Mouse (Mus musculus) CD4-positive, CD25-positive, alpha-beta regulatory T cell, adult 2 months (primary cell): ENCODE measurements around the gene Ap2m1.

Experiments
- DNase-seq: peaks from one replicate; pipeline ENCODE4 v3.0.0-alpha.2; 2012; ENCODE audit warnings: low read depth, low spot score

Gene Ap2m1

DNA sequence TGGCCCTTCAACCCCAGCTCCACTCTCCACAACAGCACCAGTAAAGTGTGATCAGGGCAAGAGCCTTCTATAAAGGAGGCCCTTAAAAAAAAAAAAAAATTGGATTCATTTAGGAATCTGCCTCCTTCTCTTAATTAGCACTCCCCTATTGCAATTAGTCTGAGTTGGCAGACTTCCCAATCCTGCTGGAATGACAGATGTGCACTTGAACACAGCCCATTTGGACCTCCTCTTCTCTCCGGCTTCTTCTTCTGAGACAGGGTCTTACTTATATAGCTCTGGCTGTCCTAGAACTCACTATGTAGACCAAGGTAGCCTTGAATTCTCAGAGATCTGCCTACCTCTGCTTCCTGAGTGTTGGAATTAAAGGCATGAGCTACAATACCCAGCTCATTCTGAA is 5.9 kb upstream of the Ap2m1 start:
- DNase-seq = no peak

DNA sequence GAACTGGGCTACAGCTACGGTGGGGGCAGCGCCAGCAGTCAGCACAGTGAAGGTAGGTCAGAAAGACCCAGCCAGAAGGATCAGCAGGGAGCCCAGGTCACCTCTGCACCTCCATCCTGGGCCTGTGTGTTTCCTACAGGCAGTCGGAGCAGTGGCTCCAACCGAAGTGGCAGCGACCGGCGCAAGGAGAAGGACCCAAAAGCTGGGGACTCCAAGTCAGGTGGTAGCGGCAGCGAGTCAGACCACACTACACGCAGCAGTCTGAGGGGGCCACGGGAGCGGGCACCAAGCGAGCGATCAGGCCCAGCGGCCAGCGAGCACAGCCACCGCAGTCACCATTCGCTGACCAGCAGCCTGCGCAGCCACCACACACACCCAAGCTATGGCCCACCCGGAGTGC is 4.3 kb upstream of the Ap2m1 start:
- DNase-seq = no peak

DNA sequence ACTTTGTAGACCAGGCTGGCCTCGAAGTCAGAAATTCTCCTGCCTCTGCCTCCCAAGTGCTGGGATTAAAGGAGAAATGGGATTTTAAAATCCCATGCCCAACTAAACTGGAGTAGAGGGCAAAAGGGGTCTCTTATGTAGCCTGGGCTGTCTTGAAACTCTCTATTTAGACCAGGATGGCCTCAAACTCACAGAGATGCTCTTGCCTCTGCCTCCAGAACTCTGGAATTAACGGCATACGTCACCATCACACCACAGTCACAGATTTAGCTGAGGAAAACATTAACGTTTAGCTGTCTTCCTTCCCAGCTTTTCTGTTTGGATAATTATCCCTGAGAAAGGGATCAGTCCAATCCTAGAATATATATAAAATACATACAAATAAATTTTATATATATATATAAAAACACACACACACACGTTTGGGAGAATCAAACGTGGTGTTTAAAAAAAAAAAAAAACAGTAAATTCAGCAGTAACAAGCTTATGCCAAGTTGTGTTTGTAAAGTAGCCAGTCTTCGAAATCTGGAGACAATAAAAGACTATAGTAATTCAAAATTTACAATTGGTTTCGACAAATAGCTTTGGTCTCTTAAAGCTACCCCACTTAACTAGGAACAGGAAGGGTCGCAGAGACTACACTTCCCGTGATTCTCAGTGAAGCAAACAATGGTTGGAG is 522 bp upstream of the Ap2m1 start:
- DNase-seq = no peak

DNA sequence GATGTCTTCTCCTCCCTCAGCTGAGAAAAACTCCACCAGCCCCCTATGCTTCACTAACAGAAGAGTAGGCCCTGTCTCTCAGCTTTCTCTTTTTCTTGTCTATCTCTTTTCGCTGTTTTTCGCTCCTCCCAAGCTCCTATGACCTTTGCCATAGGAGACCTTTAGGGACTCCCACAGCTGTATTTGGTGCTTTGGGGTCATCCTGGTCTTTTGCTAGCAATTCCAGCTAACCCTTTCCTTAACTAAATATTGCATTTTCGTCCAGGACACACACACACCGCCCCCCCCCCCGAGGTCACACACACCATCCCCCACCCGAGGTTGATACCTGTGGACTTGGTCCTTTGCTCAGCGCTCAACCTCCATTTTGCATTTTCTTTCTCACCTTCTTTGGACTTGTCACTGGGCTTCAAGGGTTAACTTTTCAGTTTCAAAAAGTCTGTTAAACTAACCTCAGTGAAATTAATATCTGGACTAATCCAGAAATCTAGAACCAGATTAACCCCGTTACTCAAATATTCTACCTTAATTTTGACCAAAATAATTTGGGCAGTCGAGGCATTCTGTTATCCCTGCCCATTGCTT is 895 bp downstream of the Ap2m1 start:
- no peak for DNase-seq

DNA sequence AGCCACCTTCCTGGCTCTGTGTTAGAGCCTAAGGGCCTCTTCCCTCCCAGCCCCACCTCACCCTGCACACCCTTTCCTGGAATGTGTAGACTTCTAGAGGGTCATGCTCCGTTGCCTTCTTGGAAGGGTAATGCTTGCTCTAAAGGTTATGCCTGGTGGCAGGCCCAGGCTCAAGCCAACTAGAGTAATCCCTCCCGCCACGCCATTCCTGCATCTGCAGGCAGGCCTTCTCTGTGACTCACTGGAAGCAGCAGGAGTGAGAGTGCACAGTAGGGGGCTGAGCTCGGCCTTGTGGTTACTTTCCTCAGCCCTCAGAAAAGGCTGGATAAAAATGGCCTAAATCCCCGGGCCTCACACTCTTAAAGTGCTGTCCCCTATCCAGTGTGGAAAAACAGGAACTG is 1.8 kb downstream of the Ap2m1 start:
- DNase-seq = no peak

DNA sequence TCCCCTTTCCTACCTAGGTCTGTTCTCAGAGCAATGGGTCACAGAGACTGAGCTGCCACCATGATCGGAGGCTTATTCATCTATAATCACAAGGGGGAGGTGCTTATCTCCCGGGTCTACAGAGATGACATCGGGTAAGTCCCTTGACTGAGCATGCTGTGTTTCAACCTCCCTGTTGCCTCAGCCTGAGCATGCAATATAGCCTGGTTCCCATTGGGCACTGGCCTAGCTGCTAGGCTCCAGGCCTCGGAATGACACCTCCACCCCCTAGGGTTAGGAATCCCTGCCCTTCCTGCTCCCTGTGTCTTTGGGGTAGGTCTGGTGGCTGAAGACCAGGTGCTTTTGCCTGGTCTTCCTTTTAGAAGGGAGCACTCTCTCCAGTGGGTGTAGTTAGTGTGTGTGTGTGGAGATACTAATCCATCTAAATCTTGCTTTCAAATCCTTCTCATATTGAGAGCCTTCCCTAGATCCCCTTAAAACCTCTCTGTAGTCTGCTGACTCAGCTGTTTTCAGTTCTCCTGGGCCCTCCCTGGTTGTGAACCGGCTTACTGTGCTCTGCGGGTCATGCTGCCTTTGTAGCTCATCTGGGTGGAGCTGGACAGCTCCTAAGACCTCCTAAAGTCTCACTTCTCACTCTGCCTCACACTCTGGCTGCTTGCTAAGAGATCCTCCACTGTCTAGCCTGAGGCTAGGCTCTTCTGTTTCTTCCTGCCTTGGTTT is 2.5 kb downstream of the Ap2m1 start:
- DNase-seq = no peak

DNA sequence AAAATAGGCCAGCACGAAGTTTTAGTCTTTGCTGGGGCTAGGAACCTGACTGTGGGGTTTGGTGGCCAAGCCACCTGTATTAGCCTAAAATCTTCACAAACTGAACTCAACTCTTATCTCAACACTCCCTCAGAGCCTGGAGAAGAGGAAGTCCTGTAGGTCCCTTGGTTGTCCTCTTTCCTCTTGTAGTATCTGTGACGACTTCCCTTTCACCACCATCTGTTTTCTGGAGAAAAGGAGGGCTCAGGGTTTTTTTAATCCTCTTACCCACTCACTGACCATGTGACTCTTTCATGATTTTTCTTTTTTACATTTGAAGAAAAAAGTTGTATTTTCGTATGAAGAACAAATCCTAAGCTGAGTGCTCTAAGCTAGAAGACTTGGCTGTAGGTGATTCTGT is 4.4 kb downstream of the Ap2m1 start:
- no peak for DNase-seq

DNA sequence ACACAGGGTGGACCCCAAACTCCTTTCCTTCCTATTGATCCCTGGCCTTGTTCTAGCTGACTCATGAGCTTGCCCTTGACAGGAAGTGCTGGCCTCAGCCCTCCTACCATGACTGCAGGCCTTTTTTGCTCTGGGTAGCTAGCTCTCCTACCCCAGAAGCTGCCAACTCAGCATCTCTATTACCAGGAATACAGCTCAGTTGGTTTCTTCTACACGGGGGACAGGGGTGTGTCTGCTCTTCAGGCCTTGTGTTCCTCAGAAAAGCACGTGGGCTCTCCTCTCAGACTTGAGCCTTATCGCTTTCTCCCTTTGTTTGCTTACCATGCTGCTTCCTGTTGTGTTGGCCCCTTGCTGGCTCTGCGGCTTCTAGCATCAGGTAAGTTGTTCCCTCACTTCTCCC is 5.2 kb downstream of the Ap2m1 start:
- DNase-seq = no peak

DNA sequence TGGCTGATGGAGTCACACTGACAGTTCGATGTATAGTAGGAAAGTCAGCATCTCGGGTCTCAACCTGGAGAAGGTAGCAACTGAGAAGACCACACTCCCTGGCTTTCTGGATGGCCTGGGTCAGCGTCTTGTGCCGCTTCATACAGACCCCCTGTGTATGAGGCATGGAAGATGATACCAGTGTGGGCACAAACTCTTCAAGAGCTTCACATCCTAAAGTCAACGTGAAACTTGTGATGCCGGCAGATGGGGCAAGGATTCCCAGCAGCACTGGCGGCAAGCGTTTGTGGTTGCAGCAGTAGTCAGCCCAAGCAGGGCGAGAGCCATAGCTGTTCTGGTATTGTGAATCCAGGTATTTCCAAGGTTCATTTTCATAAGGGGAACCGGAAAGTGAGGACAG is 10.4 kb downstream of the Ap2m1 start:
- DNase-seq = no peak

DNA sequence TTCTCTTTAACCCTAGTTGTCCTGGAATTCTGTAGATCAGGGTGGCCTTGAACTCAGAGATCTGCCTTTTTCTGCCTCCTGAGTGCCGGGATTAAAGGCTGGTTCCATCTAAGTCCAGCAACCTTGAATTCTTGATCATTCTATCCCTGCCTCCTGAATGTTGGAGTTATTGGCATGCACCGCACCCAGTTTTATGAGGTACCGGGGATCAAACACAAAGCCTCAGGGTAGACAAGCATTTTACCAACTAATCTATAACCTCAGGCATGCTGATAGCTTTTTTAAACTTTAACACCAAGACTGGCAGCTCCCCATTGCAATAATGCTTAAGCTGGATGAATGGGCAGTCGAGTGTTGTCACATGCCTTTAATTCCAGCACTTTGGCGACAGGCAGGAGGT is 12.1 kb downstream of the Ap2m1 start:
- no peak for DNase-seq

DNA sequence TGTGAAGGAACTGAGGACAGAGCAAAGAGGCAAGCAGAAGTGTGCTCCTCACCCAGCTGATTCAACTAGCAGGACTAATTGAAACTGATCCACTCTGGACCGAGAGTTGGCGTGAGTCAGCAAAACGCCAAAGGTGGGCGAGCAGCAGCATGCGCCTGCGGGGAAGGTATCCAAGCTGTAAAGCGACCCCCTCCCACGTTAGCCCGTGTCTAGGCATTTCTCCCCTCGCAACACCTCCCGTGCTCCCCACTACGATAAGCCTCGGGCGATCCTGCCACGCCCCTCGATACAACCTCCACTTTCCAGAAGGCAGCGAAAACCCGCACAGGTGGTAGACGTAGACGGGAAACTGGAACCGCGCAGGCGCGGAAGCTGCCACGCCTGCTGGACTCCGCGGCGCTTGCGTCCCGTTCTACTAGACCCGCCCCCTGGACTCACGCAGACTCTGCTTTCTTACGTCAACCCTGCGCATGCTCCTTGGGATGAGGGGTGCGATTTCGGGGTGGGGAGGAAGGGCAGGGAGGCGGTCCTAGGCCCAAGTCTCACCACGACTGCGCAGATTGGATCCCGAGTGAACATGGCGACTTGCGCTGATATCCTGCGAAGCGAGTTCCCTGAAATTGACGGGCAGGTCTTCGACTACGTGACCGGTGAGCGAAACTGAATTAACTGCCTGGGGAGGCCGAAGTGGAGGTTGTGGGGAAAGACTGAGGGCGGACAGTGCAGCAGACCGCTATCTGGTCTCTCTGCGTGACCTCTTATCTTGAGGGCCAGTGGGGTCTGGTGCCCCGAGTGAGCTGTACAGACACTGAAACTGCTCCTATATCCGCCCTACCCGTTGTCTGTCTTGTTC is 13.0 kb downstream of the Ap2m1 start, which contains the start of gene Abcf3:
Gene Abcf3, plus strand, starts transcription at position 482 of the 853 bp plus-strand sequence.
- peak; percentile 100 for DNase-seq

DNA sequence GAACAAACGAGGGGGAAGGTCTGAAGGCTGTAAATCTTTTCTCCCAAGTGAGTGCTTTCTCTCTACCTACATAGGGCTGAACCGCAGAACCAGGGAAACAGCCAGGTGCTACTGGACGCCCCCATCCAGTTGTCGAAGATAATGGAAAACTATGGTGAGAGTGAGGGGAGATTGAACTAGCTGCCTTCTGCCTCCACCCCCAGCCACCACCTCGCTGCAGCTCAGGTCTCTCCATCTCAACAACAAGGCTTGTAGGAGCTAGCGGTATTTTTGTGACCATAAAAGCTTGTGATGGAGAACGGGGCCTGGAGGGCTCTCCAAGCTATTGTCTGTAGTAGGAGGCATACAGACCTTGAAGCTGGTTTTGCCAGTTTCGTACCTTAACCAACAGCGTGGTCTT is 13.9 kb downstream of the Ap2m1 start:
- DNase-seq = no peak

DNA sequence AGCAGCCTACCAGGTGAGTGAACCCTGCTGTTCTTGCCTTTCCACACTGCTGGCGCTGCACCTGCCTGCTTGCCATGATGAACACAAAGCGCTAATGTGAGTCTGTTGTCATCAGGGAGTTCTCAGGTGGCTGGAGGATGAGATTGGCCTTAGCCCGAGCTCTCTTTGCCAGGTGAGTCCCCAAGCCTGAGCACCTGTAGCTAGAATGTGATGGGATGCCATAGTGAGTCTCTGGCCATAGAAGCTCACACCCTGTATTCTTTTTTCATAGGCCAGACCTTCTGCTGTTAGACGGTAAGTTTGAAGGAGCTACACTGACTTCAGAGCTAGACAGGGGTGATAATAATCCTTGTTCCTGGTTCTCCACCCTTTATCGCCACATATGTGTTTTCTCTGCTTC is 16.4 kb downstream of the Ap2m1 start:
- DNase-seq = no peak

DNA sequence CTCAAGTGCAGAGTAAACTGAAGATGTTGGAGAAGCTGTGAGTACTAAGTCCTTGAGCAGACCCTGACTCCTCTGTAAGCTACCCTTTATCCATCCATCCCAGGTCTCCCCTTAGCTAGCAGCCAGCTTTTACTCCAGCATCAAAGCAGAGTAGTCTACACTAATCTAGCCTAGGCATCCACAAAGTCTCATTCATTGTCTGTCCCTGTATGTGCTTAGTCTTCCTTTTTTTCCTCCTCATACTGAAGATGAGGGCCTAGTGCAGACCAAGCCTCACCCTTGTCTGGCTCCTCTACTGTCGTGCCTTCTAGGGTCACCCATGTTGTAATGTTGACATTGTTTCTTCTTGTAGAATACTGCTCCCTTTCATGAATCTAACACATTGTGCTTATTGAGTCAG is 17.3 kb downstream of the Ap2m1 start:
- DNase-seq = no peak

DNA sequence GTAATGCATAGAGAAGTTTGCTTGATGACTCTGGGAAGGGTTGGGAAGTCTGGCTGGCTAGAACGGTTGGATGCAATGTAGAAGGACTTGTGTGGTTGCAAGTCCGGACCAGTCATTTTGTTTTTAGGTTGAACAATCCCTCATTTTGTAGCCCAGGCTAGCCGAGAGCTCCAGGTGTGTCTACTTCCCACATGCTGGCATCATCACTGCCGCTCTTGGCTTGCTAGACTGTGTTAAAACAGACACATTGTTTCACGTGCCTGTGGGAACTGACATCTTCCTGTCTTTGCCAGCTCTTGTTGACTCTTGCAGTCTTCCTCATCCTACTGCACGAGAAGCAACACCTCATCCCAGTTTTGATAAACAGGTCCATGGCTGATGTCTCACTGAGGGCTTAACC is 19.7 kb downstream of the Ap2m1 start:
- no peak for DNase-seq

DNA sequence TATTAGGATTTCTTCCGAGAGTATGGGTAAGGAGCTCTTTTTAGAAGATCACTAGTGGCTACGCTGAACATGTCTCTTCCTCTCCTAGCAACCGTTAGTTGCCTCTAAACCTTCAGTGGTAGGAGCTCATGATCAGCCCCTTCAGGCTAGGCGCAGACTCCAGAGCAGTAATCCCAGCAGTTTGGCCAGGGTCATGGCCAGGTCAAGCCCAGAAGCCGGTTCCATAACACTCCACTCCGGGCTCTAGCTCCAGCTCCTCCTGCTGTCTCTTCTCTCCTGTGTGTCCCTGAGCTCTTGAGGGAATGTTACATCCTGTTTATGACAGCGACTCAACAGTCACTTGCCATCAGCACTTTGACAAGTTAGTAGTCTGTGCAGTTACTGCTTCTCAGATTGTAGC is 22.1 kb downstream of the Ap2m1 start:
- DNase-seq = no peak

DNA sequence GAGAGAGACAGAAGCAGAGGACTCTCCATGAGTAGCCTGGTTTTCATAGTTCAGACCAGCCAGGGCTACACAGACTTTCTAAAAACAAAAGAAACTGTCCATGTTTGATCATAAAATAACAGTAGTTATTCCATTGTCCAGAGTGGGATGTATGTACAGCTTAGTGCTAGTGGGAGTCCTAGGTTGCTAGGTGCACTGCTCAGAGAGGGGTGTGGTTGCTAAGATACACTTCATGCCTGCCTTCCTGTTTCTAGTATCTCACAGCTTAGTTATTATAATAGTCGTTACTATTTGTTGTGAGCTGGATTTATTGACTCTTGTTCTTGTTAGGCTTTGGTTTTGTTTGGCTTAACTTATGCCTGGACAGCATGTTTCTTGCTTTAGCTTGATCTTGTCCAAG is 29.8 kb downstream of the Ap2m1 start:
- no peak for DNase-seq

DNA sequence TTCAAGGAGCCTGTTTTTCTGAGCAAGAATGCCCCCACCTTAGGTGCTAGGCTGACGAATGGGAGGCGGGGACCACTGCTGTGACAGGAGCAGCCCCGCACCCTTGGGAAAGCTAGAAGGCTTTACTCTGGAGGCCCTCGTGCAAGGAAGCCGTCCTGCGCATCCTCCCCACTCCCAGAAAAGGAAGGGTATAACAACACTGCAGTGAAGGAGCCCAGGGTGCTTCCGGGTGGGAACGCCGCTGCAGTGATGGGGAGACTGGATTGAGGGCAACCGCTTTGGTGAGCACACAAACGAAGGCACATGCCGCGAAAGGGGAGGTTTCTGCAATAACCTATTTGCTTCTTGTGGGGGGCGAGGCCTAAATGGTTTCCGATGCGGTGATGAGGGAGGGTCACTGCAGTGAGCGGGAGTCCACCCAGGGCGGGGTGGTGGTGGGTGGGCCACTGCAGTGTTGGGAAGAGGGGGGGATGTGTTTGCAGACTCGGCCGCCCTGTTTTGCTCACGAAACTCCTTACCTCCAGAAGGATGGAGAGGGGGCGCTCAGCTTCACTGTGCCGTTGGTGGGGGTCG is 54.2 kb downstream of the Ap2m1 start, which contains the start of gene Vwa5b2:
Gene Vwa5b2, plus strand, starts transcription at position 106 of the 573 bp plus-strand sequence.
- DNase-seq = no peak

DNA sequence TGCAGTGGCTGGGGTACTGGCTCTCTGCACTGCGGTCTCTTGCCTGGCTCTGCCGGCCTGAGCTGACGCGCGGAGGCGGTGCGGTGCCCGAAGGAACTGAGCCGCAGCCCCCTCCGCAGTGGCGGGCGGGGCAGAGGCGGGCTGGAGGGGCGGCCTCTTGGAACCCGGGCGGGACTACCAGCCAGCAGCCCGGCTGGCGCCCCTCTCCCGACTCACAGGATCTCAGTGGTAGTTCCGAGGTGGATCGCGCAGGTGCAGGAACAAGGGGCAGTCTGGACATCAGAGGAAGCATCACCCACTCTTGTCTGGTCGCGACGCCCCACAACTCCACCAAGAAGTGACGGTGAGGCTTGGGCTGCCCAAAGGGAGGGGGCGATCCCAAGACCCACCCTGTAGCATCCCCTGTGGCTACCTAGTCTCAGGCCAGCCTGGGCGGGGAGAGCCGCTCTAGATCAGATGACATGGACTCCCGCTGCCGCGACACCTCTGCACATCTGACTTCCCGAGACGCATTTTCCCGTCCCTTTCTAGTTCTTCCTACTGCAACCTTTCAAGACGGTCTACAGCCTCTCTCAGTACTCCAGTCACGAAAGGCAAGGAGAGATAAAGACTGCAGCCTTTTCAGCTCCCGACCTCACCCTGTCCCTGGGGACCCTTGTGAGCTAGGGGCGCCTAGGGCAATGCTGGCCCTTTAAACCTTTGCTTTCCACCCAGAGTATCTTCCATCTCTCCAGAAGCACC is 54.8 kb downstream of the Ap2m1 start:
- DNase-seq = no peak

DNA sequence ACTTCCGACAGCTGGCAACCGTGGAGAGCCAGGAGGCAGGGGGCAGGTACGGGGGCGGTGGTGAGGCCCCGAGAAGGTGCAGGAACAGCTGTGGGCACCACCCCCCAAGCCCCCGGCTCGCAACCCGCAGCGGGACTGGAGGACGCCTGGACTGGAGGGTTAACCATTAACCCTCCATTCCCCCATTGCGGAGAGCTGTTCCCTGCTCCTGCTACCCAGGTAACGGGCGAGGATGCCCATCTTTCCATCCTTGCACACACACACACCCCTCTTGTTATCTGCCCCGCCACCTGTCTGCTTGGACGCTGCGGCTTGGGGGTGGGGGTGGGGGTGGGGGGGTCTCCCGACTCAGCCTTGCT is 55.4 kb downstream of the Ap2m1 start:
- no peak for DNase-seq

DNA sequence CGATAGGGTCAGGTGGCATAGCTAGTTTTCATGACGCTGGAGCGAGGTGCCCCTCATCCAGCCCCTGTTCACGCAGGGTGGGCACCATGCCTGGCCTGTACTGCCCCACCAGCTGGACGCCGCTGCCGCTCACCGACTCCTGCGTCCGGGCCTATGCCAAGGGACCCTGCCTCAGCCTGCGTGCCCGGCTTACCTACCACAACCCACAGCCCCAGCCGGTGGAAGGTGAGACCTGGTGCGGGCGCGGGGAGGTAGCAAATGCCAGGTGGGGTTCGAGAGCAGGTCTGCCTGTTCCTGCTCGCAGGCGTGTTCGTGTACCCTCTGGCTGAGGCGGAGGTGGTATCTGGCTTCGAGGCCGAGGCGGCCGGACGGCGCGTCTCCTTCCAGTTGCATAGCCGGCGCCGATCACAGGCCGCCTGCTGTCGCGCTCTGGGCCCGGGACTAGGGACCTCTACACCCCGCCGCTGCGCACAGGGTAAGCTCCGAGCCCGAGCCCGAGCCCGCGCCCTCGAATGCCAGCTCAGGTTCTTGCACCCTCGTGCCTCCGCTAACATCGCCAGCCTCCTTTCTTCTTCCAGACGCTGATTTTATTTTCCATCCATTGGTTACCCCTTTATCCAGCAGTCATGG is 55.9 kb downstream of the Ap2m1 start:
- DNase-seq = no peak
